Mouse (Mus musculus) gastrocnemius, postnatal 4 days (tissue): Measurements from ENCODE around the gene Angel2. TPM values are rescaled to one million over a fixed set of nuclear protein-coding genes. Genes with fewer than 3 reads are reported as not detected.

ENCODE experiments used
- DNase-seq, 2 experiments: peaks; one replicate each; pipeline ENCODE4 v3.0.0; 2021 to 2022; ENCODE audit warnings: low spot score in 2 of 2, mixed read lengths in 2 of 2
- total RNA-seq, 2 experiments: library from RNA; stranded (reverse); gene quantifications; 2 replicates each; pipeline ENCODE4 v1.2.3; 2021

Gene Angel2
- total RNA-seq, 2 experiments from 2014 or later: 30.0 to 41.6 TPM

- DNase-seq: peak; percentile 94 to 98
Measured at GRCm38 (mm10) chr1:190928370-190929009, 3.6 kb downstream of the Angel2 start.

DNA sequence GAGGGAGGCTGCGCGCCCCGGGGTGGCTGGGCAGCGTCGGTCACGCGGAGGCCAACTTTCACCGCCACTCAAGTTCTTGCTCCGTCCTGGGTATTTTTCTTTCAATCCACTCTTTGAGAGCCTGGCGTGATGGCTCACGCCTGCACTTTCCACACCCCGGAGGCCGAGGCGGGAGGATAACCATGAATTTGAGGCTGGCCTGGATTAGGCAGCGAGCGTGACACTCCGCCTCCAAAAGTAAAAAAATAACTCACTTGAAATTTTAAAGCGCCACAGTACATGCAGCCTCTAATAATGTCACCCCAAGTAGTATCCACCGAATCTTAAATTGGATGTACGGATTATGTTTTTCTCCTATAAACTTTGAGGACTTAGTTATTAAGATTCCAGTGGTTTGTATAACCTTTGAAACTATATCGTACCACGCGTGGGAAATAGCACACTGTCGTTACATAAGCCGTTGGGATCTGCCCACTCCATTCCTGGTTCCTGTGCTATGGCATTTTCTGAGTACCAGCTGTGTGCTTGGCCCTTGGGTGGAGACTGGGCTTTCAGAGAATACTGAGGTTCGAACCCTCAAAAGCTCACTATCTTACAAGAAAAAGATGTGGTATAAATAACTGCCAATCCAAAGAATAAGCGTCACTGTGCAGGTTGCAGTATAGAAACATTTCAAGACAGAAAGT, 4.2 kb downstream of the Angel2 start:
- DNase-seq: no peak

DNA sequence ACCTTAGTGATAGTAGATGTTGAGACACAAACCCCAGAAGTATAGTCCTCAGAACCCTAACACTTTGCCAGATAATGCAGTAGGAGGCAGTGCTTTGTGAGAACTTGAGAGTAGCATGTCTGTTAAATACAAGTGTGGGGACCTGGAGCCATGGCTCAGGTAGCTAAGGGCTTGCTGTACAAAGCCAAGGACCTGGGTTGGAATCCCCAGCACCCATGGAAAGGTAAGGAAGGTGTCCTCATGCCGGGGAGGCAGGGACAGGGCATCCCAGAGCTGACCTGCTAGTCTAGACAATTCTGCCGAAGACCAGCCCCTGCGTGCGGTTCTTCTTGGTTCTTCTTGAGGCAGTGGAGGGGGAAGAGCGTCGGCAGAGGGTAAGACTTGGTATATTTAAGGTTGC, 5.3 kb downstream of the Angel2 start:
- DNase-seq: no peak

- no peak for DNase-seq
Measured at GRCm38 (mm10) chr1:190939803-190940202, 14.9 kb downstream of the Angel2 start.

- peak; percentile 37 to 65 for DNase-seq
Measured at GRCm38 (mm10) chr1:190944109-190944760, 19.3 kb downstream of the Angel2 start.

DNA sequence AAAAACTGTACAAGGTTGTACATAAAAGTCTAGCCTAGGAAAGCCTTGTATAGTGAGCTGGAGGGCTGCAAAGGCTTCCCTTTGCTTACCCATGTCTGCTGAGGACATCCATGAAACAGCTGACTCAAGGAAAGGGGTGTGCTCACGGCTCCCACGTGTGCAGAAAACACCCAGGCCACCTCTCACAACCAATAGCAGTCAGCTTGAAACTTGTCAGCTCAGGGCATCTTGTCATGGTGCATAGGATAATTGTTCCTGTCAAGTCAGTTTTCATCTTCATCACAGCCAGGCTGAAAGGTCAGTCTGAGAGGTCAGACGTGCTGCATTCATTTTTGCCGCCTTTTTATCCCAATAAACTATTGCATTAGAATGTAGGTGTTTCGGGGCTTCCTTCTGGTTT, 23.1 kb downstream of the Angel2 start:
- DNase-seq: no peak

DNA sequence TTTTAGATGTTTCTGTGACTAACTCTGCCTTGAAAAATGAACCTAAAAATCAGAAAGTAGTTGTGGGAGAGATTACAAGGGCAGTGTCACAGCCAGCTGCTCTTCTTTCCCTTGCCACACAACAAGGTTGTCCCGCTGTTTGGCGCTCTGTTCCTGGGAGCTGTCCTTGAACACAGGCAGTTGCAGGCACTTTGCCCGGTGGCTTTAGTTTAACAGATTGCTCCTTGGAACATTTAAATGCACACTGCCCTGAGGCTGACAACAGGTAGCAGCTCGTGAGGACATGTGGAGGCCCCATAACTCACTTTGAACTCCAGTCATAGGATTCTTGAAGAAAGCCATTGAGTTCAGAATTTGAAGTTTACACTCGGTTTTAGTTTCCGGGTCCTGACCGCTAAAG, 23.5 kb downstream of the Angel2 start:
- no peak for DNase-seq

- no peak for DNase-seq
Measured at GRCm38 (mm10) chr1:190948846-190949245, 23.9 kb downstream of the Angel2 start.

- no peak for DNase-seq
Measured at GRCm38 (mm10) chr1:190951014-190951413, 26.1 kb downstream of the Angel2 start.

GRCm38 (mm10) chr1:190953009-190953408, 28.1 kb downstream of the Angel2 start:
- no peak for DNase-seq

GRCm38 (mm10) chr1:190958821-190959220, 33.9 kb downstream of the Angel2 start:
- no peak for DNase-seq

DNA sequence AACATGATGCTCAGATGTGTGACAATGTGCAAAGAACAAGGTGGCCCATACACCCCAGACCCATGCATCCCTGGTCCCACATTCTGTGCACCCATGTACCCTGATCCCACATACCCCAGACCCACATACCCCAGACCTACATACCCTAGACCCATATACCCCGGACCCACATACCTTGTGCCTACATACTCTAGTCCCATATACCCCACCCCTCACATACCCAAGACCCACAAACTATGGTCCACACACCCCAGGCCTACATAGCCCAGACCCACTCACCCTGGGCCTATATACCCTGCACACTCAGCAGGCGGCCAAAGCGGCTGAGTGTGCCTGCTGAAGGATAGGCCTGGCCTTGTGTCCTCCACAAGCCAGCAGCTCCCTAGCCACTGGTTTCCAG, 37.8 kb downstream of the Angel2 start:
- DNase-seq: no peak

DNA sequence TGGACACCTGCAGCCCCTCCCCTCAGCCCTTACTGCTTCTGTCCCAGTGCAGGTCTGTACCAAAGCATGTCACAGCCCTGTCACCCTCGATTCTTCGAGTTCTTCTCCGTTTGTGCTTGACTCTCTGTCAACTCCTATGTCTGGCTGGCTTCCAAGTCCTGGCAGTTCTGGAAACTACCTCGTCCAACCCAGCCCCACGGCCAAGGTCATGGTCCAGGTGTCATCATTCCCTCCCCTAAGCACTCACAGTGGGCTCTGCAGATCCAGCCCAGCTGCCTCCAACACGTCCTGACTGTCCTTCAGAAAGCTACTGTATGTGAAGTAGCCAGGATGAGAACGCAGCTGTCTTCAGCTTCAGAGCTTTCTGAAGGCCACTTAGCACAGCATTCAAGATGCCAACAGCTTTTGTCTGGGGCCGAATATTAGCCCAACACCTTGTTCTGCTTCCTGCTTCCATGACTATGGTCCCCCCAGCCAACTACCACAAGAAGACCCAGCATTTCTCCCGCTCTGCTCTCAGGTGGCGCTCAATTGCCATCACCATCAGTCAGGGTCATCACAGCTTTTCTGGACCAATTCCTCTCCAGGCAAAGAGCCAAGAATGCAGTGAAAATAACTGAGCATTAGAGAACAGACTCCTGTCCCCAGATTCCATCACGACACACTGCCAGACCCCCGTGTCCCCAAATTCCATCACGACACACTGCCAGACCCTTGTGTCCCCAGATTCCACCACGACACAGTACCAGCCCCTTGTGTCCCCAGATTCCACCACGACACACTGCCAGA, 40.3 kb downstream of the Angel2 start:
- DNase-seq: no peak

DNA sequence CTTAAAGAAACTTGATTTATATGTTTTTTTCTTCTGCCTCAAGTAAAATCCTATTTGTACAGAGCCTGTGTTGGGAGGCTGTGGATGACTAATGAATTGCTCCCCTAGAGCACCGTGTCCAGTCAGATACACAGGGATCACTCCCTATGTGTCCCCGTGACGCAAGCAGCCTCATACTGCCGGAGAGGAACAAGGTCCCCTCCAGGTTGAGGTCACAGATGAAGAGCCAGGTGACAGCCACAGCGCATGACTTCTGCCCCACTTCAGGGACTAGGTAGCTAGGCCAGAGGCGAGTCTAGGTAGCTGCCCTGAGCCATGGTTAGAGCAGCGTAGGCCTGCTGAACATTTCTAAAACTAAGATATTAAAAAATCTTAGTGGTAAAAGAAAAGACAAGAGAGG, 43.1 kb downstream of the Angel2 start:
- no peak for DNase-seq

DNA sequence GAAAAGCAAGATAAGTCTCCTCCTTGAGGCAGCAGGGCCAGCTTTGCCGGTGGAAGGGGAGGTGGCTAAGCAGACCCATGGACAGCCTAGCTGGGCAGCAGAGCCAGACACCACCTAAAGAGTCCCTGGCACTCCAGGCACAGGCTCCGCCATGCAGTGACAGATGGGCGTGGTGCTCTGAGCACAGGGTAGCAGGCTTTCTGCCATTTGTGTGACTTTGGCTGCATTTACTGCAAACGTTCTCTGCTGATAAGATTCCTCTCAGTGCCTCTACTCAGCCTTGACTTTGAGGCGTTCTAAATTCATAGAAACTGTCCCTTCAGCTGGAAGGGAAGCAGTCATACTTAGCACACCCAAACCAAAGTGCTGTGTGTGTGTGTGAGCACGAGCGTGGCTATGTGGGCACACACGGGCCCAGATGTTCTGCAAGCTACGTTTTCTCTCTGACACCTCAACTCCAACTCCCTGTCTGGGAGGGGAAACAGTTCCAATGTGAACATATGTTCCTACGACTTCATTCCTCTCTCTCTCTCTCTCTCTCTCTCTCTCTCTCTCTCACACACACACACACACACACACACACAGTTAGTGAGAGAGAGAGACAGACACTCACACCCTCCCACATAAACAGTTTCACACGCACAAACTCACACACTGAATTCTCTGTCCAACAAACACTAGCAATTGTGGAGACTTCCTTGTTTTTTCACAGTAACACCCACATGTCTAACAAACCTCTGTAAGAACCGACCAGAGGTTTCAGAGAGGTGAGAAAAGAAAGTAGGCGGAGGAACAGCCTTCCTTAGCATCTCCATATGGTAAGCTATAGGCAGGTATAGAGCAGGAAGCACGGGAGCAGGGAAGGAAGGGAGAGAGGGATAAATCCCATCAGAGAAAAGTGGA, 47.0 kb downstream of the Angel2 start:
- no peak for DNase-seq

DNA sequence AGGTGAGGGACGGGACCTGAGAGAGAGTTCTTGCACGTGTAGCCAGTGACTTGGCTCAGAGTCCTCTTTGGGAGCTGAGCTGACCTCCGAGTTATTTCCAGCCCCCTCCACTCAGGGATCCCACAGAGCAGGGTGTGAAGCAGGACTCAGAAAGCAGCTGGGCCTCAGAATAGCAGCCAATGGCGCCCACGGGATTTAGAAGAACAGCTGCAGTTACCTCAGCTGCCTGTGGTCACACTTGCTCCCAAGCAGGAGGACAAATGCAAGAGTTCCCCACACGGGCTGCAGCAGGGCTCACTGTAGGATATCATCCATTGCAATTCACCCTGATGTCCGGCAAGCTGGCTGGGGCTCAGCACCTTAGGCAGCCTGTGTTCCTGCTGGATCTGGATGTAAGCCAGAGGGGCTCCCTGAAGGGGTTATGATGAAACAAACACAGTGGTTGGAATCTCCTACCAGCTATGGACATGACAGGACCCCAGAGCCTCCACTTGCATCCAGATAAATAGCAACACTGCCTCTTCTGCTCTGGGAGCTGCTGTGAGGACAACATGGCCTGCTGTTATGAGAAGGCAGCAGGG, 47.8 kb downstream of the Angel2 start:
- DNase-seq: peak; percentile 47 to 73

GRCm38 (mm10) chr1:190974191-190974590, 49.3 kb downstream of the Angel2 start:
- DNase-seq: no peak

DNA sequence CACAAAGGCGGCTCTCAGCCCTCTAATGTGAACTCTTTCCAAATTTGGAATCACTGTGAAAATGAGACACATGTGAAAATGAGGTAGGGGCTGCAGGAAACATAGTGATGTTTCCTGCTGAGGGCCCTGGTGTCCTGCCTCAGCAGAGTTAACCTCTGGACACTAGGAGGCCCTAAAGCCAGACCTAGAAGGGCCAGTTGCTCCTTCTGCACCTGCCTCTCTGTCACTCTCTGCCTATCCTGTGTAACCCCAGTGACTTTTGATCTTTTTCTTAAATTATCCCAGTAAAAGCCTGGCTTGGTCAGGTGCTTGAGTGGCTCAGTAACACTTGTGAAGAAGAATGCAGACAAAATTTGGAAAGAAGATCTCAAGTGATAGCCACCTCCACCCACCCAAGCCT, 49.9 kb downstream of the Angel2 start:
- DNase-seq: no peak

GRCm38 (mm10) chr1:190976887-190977573, 52.1 kb downstream of the Angel2 start:
- no peak for DNase-seq

- peak in 1 of 2 experiments; percentile 33 for DNase-seq
Measured at GRCm38 (mm10) chr1:190978001-190978400, 53.1 kb downstream of the Angel2 start.
